Mouse (Mus musculus) c-Kit-positive CD71-positive TER-119-positive erythroid progenitor cells, embryonic 14.5 days (primary cell): Measurements from ENCODE around the gene Nhlrc4.

Experiments
- DNase-seq: peaks from one replicate; pipeline ENCODE4 v3.0.0-alpha.2; 2013; ENCODE audit warnings: low spot score

Gene Nhlrc4

GRCm38 (mm10) chr17:25958771-25959494 is 14.2 kb upstream of the Nhlrc4 start:
- DNase-seq, result no peak

DNA sequence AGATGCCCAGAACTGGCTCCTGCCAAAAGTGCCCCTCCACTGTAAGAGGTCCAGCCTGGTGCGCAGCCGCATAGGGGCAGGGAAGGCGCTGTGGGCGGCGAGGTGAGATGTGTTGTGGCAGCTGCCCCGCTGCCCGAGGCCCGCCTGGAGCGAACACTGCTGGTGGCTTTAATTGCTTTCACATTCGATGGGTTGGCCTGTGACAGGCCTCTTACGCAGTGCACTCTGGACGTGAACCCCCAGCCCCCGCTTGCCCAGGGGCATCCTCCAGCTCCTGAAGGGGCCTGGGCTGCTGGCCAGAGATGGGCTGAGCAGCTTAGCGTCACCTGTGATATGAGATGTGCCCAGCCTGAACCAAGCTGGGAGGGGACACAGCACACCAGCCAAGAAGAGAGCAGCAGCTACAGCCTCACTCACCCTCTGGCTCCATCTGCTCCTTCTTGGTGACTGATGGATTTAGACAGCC is 12.9 kb upstream of the Nhlrc4 start:
- no peak for DNase-seq

DNA sequence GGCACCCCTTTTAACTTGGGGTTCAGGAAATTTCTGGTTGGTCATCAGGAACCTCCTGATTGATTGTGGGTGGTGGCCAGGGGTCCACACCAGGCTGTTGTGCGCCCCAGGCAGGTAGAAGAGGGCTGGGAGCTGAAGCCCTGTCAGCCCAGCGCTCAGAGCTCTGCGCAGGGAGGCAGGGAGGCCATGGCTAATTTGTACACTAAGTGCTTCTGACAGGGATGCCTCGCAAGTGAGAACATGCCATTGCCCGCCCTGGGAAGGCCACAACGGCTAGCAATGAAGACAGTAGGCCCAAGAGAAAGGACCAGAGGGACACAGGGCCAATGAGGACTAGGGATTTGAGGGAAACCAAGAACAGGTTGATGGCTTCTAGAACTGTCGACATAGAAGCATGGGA is 11.9 kb upstream of the Nhlrc4 start:
- no peak for DNase-seq

DNA sequence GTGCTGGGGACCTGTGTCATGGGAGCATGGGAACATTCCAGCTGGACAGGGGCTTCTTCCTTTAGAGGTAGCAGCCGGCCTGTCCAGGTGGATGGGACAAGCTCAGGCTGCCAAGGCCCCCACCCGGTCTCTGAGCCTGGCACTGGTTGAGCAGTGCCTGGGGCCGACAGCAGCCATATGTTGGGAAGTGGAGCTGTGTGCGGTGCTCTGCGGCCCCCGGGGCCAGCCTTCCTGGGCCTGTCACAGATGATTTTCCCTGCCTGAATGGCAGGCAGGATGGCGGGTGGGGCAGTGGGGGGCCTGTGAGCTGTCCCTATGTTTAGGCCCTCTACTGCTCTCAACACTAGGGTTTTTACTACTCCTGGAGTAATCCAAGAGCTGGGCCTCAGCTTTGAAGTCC is 11.4 kb upstream of the Nhlrc4 start:
- no peak for DNase-seq

GRCm38 (mm10) chr17:25955736-25956135 is 11.0 kb upstream of the Nhlrc4 start:
- DNase-seq, result no peak

DNA sequence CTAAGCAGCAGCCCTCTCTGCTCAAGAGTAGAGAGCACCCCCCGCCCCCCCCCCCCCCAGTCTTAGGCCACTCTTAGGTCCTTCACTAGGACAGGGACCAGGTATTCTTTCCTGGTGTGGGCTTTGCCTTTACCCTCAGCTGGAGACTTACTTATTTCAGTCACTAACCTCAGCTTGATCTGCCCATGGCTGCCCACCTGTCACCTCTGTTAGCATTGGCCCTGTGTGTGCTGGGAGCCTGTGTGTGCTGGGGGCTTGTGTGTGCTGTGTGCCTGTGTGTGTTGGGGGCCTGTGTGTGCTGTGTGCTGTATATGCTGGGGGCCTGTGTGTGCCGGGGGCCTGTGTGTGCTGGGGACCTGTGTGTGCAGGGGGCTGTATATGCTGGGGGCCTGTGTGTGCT is 9.9 kb upstream of the Nhlrc4 start:
- no peak for DNase-seq

DNA sequence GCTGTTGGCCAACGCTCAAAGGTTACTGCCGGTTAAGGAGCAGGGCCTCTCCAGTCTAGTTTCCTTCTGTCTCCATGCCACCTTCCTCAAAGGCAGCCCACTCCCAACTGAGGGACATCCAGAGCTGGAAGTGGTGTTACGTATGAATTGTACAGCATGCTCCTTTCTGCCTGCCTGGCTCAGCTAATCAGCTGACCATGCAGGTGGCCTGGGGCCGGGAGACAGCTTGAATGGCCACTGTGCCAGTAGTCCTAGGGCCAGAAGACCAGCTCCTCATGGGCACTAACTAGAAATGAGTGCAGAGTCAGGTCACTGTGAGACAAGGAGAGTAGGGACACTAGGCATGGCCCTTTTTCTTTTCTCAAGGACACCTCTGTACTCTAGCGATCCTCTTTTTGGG is 8.4 kb upstream of the Nhlrc4 start:
- DNase-seq, result no peak

DNA sequence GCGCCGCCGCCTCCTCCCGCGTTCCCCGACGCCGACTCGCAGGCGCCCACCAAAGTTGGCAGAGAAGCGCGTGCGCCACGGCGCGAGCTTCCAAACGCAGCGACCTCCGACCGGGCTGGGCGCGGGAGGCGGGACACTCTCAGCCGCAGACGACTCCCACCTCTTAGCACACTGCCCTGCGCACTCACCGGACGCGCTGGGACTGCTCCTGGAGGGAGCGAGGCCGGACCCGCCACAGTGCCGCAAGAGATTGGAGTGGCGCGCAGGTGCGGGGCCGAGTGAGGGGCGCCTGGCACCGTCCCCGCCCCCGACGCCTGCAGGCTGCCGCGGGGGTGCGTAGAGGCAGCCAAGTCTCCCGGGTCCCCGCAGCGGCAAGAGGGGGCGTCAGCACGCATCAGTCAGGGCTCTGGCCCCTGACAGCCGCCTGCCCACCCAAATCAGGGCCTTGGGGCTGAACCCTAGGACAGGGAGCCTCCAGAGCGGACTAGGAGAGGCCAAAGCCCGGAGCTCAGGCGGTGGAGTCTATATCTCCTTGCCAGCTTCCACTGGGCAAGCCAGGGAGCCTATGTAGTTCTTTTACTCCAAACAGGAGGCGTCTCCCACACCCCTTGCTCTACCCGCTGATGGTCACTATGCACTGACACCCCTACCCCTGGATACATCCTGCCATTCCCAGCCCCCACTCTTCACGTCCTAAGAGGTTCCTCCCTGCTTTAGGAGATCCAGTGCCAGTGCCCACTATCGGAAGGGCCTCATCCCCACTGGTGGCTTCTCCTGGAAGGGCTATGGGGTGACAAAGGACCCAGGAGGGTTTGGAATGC is 7.3 kb upstream of the Nhlrc4 start, which contains the start of gene A930017K11Rik:
A930017K11Rik (minus strand) TSS at position 763 of the 821 bp plus-strand sequence.
- DNase-seq, result no peak

DNA sequence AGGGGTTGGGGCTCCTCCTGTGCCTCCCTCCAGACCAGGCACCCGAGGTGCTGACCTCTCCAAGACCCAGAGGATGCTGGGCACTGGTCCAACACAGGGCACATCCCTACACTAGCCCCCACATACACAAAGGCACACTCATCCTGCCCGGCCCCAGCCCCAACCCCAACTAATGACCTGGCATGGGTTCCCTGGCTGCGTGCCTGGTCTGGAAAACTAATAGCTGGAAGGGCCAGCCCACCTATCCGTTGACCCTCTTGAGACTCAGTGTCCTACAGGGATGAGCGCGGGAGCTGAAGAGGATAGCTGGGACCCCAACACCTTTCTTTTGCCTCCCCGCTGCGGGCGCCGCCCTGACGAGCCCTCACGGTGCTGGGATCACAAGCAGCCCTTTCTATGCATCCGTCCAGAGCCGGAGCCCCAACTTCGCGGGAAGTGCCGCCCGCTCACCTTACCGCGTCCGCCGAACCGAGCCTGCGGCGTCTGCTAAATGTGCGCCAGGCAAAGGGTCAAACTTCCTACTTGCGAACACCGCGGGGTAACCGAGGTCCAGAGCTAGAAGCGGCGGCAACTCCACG is 6.6 kb upstream of the Nhlrc4 start:
- no peak for DNase-seq

GRCm38 (mm10) chr17:25950706-25951105 is 5.9 kb upstream of the Nhlrc4 start:
- no peak for DNase-seq

DNA sequence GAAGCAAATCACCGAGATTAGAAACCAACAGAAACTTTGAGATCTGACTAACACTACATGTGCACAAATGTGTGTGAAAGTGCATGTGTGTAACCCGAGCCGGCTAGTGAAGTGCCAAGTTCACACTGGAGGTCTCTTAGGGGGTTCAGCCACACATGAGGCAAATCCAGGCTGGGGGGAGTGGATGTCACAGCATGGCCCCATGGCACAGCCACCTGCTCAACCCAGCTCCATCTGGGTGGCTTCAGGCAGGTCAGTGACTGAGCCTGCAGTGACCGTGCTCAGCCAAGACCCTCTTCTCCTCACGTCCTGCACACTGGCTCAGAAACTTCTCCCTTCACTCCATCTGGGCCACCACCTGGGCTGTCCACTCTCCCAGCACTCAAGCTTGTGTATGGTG is 5.2 kb upstream of the Nhlrc4 start:
- no peak for DNase-seq

DNA sequence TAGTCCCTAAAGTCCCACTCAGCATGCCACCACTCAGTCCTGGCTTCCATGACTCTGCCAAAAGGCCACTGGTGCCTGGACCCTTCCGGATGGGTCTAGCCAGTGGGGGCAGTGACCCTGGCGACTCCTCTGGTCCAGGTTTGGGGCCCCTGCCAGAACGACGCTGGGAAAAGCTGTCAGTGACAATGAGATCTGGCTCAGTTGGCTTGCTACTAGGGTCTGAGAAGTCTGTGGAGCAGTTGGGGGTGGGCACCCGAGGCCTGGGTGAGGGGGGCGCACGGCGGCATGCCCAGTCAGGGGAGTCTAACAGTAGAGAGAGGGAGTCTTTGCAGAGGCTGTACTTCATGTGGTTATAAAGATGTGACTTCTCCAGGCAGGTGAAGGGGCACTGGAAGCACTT is 3.3 kb upstream of the Nhlrc4 start:
- DNase-seq, result no peak

DNA sequence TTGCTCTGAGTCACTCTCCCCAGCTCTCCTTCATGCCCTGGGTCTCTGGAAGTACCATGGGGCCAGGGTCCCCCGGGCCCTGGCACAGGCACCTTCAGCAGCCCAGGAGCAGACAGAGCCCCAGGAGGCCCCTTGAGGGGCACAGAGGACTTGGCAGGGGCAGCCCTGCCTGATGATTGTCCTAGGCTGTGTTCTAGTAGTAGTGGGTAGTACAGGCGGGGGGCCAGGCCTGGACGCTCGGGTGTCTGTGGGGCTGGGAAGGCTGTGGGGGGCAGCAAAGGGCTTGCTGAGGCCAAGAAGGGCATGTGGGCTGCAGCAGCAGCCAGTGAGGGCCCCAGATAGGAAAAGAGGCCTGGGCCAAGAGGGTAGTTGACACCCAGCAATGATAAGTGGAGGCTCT is 2.8 kb upstream of the Nhlrc4 start:
- no peak for DNase-seq

- DNase-seq, result no peak
Measured at GRCm38 (mm10) chr17:25946891-25947290, 2.1 kb upstream of the Nhlrc4 start.

DNA sequence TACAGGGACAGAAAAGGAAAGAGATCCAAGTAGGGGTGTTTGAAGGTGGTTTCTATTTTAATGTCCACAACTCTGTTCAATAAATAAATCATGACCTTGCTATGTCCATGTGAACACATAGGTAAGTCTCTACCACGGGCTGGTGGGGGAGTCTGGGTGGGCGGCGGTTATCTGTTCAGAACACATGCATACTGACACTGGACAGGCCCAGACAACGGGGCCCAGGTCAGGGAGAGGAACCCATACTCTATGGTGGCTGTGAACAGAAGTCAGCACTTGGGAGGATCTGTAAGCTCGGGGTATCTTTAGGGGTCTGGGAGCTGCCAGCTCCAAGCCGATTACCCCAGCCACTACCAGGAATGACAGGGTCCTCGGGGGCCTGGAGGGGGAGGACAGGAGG is 1.6 kb upstream of the Nhlrc4 start:
- DNase-seq, result no peak

- no peak for DNase-seq
Measured at GRCm38 (mm10) chr17:25945517-25946155, 875 bp upstream of the Nhlrc4 start.

DNA sequence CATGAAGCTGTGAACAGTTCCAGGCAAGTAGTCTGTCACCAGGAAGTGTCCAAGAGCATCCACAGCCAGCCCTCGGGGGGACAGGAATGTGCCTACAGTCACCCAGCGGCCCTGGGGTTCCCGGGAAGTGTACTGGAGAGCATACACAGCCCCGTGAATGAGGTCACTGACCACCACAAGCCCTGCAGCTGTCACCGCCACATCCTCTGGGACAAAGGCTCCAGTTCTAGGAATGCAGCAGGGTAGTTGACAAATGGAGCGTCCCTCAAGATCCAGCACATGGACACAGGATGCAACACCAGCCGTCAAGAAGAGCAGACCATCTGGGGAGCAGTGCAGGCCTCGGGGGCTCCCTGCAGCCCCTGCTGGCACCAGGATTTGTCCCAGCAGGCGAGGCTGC is 992 bp downstream of the Nhlrc4 start:
- no peak for DNase-seq

GRCm38 (mm10) chr17:25943221-25943620 is 1.5 kb downstream of the Nhlrc4 start:
- no peak for DNase-seq

GRCm38 (mm10) chr17:25942597-25943151 is 2.1 kb downstream of the Nhlrc4 start:
- peak; percentile 91 for DNase-seq

- DNase-seq, result no peak
Measured at GRCm38 (mm10) chr17:25941511-25942241, 3.1 kb downstream of the Nhlrc4 start.

GRCm38 (mm10) chr17:25934526-25934925 is 10.2 kb downstream of the Nhlrc4 start:
- no peak for DNase-seq
